Mouse (Mus musculus) heart, postnatal 36 days (tissue): ENCODE measurements around the gene Ackr4. TPM values are rescaled to one million over a fixed set of nuclear protein-coding genes. Genes with fewer than 3 reads are reported as not detected.
A peak's percentile ranks its signal among the peaks of the same experiment; 100 is the strongest.

Experiments used
- DNase-seq, 2 experiments: peaks; one replicate each; pipeline ENCODE4 v3.0.0; 2021 to 2022
- intact Hi-C: fragments of 180-260 bp; cut with DNase I; formaldehyde crosslinking; loops from one replicate; pipeline ENCODE4 v1.15.1; 2025
- total RNA-seq, 2 experiments: library from RNA; stranded (reverse); gene quantifications; 2 replicates each; pipeline ENCODE4 v1.2.3; 2021

Gene Ackr4
- total RNA-seq, 2 experiments from 2014 or later = 3.8 to 4.7 TPM

DNA sequence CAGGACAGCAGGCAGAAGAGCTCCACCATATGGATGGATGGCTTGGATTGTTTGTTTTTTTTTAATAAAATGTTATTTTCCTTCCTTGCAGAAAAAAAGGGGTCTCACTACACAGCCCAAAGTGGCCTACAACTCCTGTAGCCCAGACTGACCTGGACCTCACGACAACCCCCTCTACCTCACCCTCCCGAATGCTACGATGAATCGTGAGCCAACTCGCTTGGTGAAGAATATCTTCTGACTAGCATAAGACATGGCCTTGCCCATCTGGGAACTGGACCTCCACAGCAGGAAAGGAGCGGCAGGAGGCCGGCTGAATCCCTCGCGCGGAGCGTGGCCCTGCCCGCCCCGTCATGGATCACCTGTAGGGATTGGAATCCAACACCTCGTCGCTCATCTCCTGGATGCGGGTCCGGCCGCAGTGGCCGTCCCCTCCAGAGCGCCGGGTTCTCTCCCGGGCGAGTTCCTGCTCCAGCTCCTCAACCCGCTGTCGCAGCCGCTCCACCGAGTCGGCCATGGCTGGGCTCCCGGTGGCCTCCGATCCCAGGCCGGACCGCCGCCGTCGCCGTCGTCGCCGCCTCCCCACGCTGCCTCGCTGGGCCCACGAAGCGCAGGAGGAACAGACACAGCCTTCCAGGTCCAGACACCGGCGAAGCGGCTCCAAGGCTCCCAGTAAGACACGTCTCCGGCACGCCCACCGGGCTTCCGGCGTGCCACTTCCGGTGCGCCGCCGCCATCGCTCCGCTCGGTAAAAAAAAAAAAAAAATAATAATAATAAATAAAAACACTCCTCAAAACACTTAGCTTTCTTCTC is 64.1 kb downstream of the Ackr4 start, which contains the start of gene Uba5:
TSS of gene Uba5 (minus strand) at position 705 of the 814 bp plus-strand sequence.
- DNase-seq = no peak
- intact Hi-C loops = loop anchor here (1.0 to 5.0 kb wide), 2 partner anchors 60 to 200 kb away; partner anchors contain the start of genes Dnajc13 and Nphp3

DNA sequence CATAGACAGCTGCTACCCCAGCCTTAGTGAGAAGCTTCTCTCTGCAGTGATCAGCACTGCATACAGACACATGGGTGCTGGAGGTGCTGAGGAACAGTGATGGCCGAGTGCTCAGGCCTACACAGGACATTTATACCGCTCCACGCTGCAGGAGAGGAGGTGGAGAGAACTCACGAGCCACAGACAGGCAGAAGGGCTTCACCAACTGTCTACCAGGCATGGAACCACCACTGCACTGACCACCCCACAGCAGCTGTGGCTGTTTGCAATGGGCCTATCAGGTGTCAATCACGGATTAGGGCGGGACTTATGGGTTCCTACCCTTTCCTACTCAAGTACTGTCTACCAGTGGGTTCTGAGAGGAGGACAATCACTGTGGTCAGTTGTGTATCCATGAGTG is 75.7 kb downstream of the Ackr4 start:
- DNase-seq = no peak
- intact Hi-C loops = no loop called here

DNA sequence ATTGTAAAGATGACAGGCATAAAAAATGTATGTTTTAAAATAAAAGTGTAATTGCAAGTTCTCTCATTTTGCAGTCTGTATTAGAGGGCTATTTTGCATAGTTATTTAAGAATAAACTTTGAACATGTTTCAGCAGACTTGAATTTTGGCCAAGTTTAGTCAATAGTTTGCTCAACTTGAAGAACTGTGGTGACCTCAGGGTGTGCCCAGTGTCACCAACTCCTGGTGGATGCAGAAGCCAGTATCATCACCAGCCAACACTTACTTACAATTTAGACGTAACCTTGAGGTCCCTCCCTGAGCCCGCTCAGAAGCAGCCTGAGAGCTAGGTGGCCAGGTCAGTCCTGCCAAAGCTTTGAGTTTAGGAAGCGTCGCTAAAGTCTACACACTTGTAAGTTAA is 83.1 kb downstream of the Ackr4 start:
- intact Hi-C loops = no loop called here
- no peak for DNase-seq

DNA sequence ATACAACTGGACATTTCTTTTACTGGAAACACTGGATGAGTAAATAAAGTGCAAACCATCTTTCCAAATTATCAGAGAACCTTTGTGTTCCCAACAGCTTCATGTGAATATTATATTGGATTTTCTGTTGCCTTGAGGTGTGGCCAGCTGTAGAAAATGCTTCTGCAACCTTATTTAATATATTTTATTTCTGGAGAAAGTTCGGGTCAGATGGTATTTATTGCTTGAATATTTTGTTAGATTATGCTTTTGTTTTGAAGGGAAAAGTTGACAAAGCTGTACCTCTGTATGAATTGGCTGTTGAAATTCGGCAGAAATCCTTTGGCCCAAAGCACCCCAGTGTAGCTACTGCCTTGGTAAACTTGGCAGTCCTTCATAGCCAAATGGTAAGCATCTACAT is 86.4 kb downstream of the Ackr4 start, which contains the start of gene Gm28305:
TSS of gene Gm28305 (plus strand) at position 301 of the 400 bp plus-strand sequence.
- DNase-seq = no peak
- intact Hi-C loops = no loop called here

DNA sequence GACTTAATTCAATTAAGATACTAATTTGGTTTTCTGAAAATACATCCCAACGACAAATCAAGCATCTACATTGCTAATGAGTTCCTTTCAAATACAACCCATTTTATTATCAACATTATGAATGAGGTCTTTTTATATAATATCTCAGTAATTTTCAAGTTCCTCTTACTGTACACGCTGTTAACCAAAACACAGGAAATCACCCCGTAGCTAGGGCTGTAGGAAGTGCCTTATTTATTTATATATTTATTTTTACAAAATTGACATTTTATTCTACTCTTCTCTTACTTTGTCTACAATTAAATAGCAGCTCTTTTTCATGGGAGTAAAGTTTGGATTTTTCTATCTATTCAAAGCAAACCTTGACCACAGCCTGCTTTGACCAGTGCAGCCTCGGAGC is 87.0 kb downstream of the Ackr4 start:
- intact Hi-C loops = no loop called here

DNA sequence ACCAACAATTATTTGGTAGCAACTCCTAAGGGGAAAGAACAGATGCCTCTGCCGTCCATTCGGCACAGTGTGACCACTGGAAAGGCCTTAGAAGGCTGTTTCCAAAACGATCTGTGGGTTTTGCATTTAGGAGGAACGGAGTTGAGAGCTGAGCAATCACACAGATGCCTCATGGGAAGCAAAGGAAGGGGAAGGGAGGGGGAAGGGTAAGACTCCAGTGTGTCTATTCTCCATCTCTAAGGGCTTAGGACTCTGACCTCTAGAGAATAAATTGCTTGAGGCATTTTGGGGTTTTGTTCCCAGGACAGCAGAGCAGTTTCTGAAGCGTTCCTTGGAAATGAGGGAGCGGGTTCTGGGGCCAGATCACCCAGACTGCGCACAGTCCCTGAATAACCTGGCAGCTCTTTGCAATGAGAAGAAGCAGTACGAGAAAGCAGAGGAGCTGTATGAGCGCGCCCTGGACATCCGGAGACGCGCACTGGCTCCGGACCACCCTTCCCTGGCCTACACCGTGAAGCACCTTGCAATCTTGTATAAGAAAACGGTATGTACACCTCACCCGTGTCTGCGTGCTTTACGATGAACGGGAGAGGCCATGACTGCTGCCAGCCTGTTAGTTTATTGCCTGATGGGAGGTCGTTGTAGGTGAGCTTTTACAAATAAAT is 87.6 kb downstream of the Ackr4 start:
- intact Hi-C loops = no loop called here
- no peak for DNase-seq

More for the DNA sequence above, 87.0 kb downstream of the Ackr4 start:
- DNase-seq = no peak

DNA sequence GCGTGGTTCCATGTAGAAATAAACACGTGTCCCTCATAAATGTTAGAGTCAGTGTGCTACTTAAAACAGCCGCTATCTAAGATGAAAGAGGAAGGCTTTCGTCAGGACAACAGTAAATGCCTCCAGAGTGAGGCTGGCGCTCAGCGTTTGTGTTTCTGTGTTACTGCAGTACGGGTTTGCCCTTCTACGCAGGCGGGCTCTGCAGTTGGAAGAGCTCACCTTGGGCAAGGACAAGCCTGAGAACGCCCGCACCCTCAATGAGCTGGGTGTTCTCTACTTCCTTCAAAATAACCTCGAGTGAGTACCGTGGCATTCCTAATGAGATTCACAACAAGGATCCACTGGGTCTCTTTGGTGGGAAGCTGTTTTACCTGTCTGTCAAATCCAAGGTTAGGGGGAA is 88.5 kb downstream of the Ackr4 start:
- DNase-seq = no peak
- intact Hi-C loops = no loop called here

DNA sequence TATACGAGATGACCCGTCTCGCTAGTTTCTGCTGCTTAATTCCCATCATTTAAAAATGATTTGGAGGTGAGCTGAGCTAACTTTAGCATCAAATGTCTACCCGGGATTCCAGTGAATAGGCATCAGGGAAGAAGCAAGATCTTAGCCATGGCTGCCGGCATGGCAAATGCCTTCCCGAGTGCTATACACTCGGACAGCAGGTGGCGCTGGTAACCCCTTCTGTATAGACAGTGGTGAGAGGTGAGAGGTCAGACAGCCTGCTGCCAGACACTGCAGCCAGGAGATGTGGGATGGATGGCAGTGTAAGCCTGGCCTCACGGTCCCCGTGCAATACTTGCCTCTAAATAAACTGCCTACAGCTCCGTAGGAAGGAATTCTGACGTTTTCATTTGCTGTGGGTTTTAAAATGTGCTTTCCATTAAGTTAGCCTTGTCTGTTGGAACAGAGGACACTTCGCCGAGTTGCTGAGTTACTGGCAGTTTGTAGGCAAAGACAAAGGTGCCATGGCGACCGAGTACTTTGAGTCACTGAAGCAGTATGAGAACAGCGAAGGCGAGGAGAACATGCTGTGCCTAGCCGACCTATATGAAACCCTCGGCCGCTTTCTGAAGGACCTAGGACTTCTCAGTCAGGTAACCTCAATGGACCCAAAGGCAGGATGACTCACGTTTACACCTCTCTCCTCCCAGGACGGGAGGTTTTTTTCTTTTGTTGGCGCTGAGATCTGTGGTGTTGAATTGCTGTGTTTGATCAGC is 91.3 kb downstream of the Ackr4 start:
- DNase-seq = peak; percentile 66 to 80
- intact Hi-C loops = no loop called here

DNA sequence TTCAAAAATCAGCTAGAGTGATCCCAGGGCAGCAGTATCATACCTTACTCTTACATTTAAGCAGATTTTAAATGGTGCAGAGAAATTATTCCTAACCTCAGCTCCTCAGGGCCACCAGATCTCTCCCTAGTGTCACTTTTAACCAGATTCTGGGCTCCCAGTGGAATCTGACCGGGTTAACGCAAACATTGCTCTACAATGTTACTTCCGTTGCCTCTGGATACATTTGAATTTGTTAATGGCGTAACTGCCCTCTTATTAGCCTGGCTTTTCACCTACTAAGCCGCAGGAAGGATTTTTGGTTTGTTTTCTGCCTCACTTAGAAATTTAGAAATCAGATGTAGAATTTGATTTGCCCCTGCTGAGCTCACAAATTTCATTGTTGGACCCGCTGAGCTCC is 92.0 kb downstream of the Ackr4 start:
- DNase-seq = no peak
- intact Hi-C loops = no loop called here

DNA sequence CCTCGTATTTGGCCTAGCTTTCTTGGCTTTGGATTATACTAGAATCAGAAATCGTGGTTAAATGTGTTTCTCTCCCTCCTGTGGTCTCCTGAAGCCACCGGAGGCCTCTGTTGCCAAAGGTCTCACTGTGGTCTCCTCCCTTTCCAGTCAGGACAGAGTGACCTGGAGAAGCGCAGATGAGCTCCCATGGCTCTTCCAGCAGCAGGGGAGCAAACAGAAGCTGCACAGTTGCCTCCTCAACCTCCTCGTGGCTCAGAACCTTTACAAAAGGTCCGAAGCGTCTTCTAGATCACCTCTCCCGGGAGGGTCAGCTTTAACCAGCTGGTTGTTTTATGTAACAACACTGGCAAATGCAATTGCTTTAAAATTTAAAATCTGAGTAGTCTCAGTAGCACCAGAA is 92.5 kb downstream of the Ackr4 start:
- DNase-seq = no peak
- intact Hi-C loops = no loop called here

Other genes with a start within 250 kb of the Ackr4 start
- 1 to 10 TPM; 1.6 to 2.7 TPM for gene Nphp3, start 124.4 kb downstream of the Ackr4 start, total RNA-seq
- gene Gm28305, start 86.3 kb downstream of the Ackr4 start, total RNA-seq = not detected
- 10 to 100 TPM; 15.6 to 17.4 TPM for gene Uba5, start 63.8 kb downstream of the Ackr4 start, total RNA-seq
- gene Acad11, start 63.6 kb downstream of the Ackr4 start, total RNA-seq = 100 to 1,000 TPM in 1 of 2 experiments, 10 to 100 TPM in 1; 98.0 to 105 TPM
- 10 to 100 TPM; 31.1 to 37.5 TPM for gene Dnajc13, start 136.0 kb upstream of the Ackr4 start, total RNA-seq
- under 1 TPM; 0.14 to 0.33 TPM for gene Acpp, start 210.8 kb upstream of the Ackr4 start, total RNA-seq